Mouse (Mus musculus) CH12.LX (cell line): Measurements from ENCODE around the gene Ogfrl1. TPM values are rescaled to one million over a fixed set of nuclear protein-coding genes. Genes with fewer than 3 reads are reported as not detected.

Experiments used
- DNase-seq: peaks from one replicate; pipeline ENCODE4 v3.0.0-alpha.2; 2013; ENCODE audit errors: extremely low read depth
- H3K27ac ChIP-seq: 2 replicates; pipeline ENCODE4 v1.5.1; 2012; ENCODE audit warnings: low read depth, mild to moderate bottlenecking, control low read depth, moderate library complexity; ENCODE audit not compliant: insufficient read depth
- H3K27me3 ChIP-seq: replicated peaks from 2 replicates; pipeline ENCODE3; 2012; ENCODE audit warnings: inconsistent platforms
- H3K36me3 ChIP-seq, 2 experiments: replicated peaks in 1 of 2; 2 replicates each; pipeline versions ENCODE3 to v1.6.1; 2012; ENCODE audit warnings: inconsistent platforms in 1 of 2, low read length in 1 of 2, mild to moderate bottlenecking in 1 of 2, mixed read lengths in 1 of 2, moderate library complexity in 1 of 2; ENCODE audit not compliant: control insufficient read depth in 1 of 2, insufficient read depth in 1 of 2
- H3K4me1 ChIP-seq, 2 experiments: 2 replicates each; pipeline ENCODE4 v1.6.1; 2012; ENCODE audit warnings: inconsistent platforms in 1 of 2, moderate library complexity in 1 of 2; ENCODE audit not compliant: insufficient read depth in 2 of 2, control insufficient read depth in 1 of 2
- H3K4me2 ChIP-seq: 2 replicates; pipeline ENCODE4 v1.6.1; 2012; ENCODE audit warnings: low read depth, mild to moderate bottlenecking, control low read depth; ENCODE audit not compliant: poor library complexity, insufficient read depth, severe bottlenecking
- H3K4me3 ChIP-seq, 3 experiments: fragments of 150-350 bp in 1 of 3; sonication (generic) in 1 of 3; replicated peaks in 1 of 3; 2 replicates each; pipeline versions ENCODE3 to v1.5.1; 2011 to 2012; ENCODE audit warnings: low read depth in 2 of 3, low read length in 2 of 3, mild to moderate bottlenecking in 2 of 3, moderate library complexity in 2 of 3, control low read depth in 1 of 3, improper control_type of control experiment in 1 of 3, inconsistent platforms in 1 of 3, mixed read lengths in 1 of 3; ENCODE audit not compliant: poor library complexity in 1 of 3
- H3K79me2 ChIP-seq: replicated peaks from 2 replicates; pipeline ENCODE4 v1.6.1; 2012; ENCODE audit warnings: mild to moderate bottlenecking, moderate library complexity; ENCODE audit not compliant: control insufficient read depth, poor library complexity, insufficient read depth, severe bottlenecking; ENCODE audit errors: extremely low read depth
- H3K9ac ChIP-seq: 2 replicates; pipeline ENCODE4 v1.6.1; 2012; ENCODE audit warnings: low read depth, mild to moderate bottlenecking, control low read depth, moderate library complexity; ENCODE audit not compliant: insufficient read depth
- H3K9me3 ChIP-seq: replicated peaks from 2 replicates; pipeline ENCODE3; 2012; ENCODE audit warnings: low read length, inconsistent platforms, mixed read lengths
- BHLHE40 ChIP-seq: IDR thresholded peaks from 2 replicates; pipeline ENCODE4 v1.6.1; 2011; ENCODE audit warnings: mild to moderate bottlenecking, low read depth, low read length, improper control_type of control experiment
- GABPA ChIP-seq: IDR thresholded peaks from 2 replicates; pipeline ENCODE4 v1.6.1; 2012; ENCODE audit warnings: low read depth, low read length, improper control_type of control experiment, inconsistent platforms; ENCODE audit not compliant: insufficient replicate concordance
- IRF4 ChIP-seq: IDR thresholded peaks from 2 replicates; pipeline ENCODE4 v1.6.1; 2014; ENCODE audit warnings: low read depth, mild to moderate bottlenecking, inconsistent platforms, low read length, improper control_type of control experiment
- JUND ChIP-seq: conservative IDR thresholded peaks from 2 replicates; pipeline ENCODE4 v1.6.1; 2011; ENCODE audit warnings: low read depth, low read length, improper control_type of control experiment
- KAT2A ChIP-seq: IDR thresholded peaks from 2 replicates; pipeline ENCODE4 v1.6.1; 2012; ENCODE audit warnings: low read length, improper control_type of control experiment, inconsistent platforms; ENCODE audit not compliant: insufficient replicate concordance
- MAFK ChIP-seq: IDR thresholded peaks from 2 replicates; pipeline ENCODE4 v1.6.1; 2011; ENCODE audit warnings: low read length, improper control_type of control experiment; ENCODE audit not compliant: insufficient replicate concordance
- MAZ ChIP-seq: IDR thresholded peaks from 2 replicates; pipeline ENCODE4 v1.6.1; 2012; ENCODE audit warnings: low read depth, mild to moderate bottlenecking, inconsistent platforms, low read length, improper control_type of control experiment, moderate library complexity
- MEF2A ChIP-seq: IDR thresholded peaks from 2 replicates; pipeline ENCODE4 v1.6.1; 2014; ENCODE audit warnings: low read depth, mild to moderate bottlenecking, inconsistent platforms, low read length, improper control_type of control experiment, borderline replicate concordance
- MXI1 ChIP-seq: IDR thresholded peaks from 2 replicates; pipeline ENCODE4 v1.6.1; 2011; ENCODE audit warnings: mild to moderate bottlenecking, low read depth, low read length, improper control_type of control experiment
- PAX5 ChIP-seq: IDR thresholded peaks from 2 replicates; pipeline ENCODE4 v1.6.1; 2012; ENCODE audit warnings: low read length, inconsistent platforms, mixed read lengths
- POLR2AphosphoS2 ChIP-seq: IDR thresholded peaks from 2 replicates; pipeline ENCODE4 v1.6.1; 2011; ENCODE audit warnings: low read depth, low read length, improper control_type of control experiment
- RAD21 ChIP-seq: IDR thresholded peaks from 2 replicates; pipeline ENCODE4 v1.6.1; 2011; ENCODE audit warnings: low read depth, mild to moderate bottlenecking, low read length, improper control_type of control experiment, moderate library complexity
- SMC3 ChIP-seq: IDR thresholded peaks from 2 replicates; pipeline ENCODE4 v1.6.1; 2011; ENCODE audit warnings: low read depth, low read length, improper control_type of control experiment
- TBP ChIP-seq: conservative IDR thresholded peaks from 2 replicates; pipeline ENCODE4 v1.6.1; 2011; ENCODE audit warnings: low read depth, low read length, improper control_type of control experiment
- TCF12 ChIP-seq: IDR thresholded peaks from 2 replicates; pipeline ENCODE4 v1.6.1; 2014; ENCODE audit warnings: low read depth, mild to moderate bottlenecking, inconsistent platforms, low read length, improper control_type of control experiment
- USF1 ChIP-seq: IDR thresholded peaks from 2 replicates; pipeline ENCODE4 v1.6.1; 2014; ENCODE audit warnings: low read depth, mild to moderate bottlenecking, inconsistent platforms, low read length, improper control_type of control experiment
- USF2 ChIP-seq: conservative IDR thresholded peaks from 2 replicates; pipeline ENCODE4 v1.6.1; 2011; ENCODE audit warnings: low read depth, low read length, improper control_type of control experiment
- ZC3H11A ChIP-seq: IDR thresholded peaks from 2 replicates; pipeline ENCODE4 v1.6.1; 2012; ENCODE audit warnings: low read depth, mild to moderate bottlenecking, inconsistent platforms, low read length, improper control_type of control experiment
- ZMIZ1 ChIP-seq: IDR thresholded peaks from 2 replicates; pipeline ENCODE4 v1.6.1; 2012; ENCODE audit warnings: low read depth, mild to moderate bottlenecking, inconsistent platforms, low read length, improper control_type of control experiment
- ZNF384 ChIP-seq: IDR thresholded peaks from 2 replicates; pipeline ENCODE4 v1.6.1; 2012; ENCODE audit warnings: low read depth, low read length, improper control_type of control experiment, inconsistent platforms
- dilution Hi-C: fragments of 300-500 bp; cut with MboI; formaldehyde crosslinking; loops from 2 replicates; pipeline ENCODE4 v1.14.3; 2020; ENCODE audit warnings: low sequenced_read_pairs; ENCODE audit not compliant: extremely low pct_unique_long_range_greater_than_20kb, extremely low pct_ligation_motif_present
- in situ Hi-C: fragments of 300-500 bp; cut with MboI; formaldehyde crosslinking; loops from 3 replicates; pipeline ENCODE4 v1.14.3; 2019; ENCODE audit warnings: low sequenced_read_pairs, low pct_ligation_motif_present, low pct_unique_long_range_greater_than_20kb, mixed read lengths
- polyA plus RNA-seq: library from polyadenylated mRNA; unstranded; fragments of >175 nt; gene quantifications from 2 replicates; pipeline ENCODE4 v1.2.1, GENCODE M21; 2012; ENCODE audit warnings: low read depth; ENCODE audit not compliant: insufficient read length
- total RNA-seq, 2 experiments: library from RNA; depleted of rRNA; stranded (reverse); fragments of 300-350 nt in 1 of 2; fragments of >200 nt in 1 of 2; gene quantifications; 2 replicates each; pipeline ENCODE4 v1.2.3; 2012 to 2014

The Ogfrl1 gene
- total and polyA plus RNA-seq, 3 experiments: not detected

DNA sequence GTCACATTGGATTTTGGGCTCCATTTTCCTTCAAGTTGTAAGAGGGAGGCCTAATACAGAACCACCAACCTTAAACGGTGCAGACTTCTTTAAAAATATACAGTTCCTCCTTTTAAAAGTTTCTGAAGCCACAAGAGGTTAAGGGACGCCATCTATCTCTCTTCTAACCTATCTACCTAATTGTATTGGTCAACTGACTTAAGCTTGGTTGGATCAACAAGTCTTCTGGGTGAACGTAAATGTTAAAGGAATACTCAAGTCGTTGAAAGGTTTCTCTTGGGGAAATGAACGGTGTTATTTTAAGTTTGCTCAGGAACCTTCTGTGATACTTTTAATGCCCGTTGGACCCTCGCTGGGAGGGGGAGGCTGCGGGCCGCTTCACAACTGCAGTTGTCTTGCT is 15.5 kb downstream of the Ogfrl1 start:
- Histone ChIP-seq H3K4me2 (no peak overlapping the region), H3K4me1 (no peaks in the 10 kb centered on the region), H3K79me2 (no peaks in the 10 kb centered on the region), H3K9me3 (peaks cover 5% of the 10 kb centered on the region), H3K4me3 (no peak overlapping the region), H3K27ac (no peak overlapping the region), H3K36me3 (no peaks in the 10 kb centered on the region), H3K27me3 (no peaks in the 10 kb centered on the region), H3K9ac (no peak overlapping the region)
- no peak for DNase-seq
- TF ChIP-seq IRF4 (no peak), KAT2A (no peak), ZC3H11A (no peak), ZMIZ1 (no peak), RAD21 (no peak), MAZ (no peak), JUND (no peak), ZNF384 (no peak), MAFK (no peak), POLR2AphosphoS2 (no peak), TCF12 (no peak), MXI1 (no peak), MEF2A (no peak), GABPA (no peak), BHLHE40 (no peak)
- in situ Hi-C loops (no loop called here), dilution Hi-C loops (no loop called here)

GRCm38 (mm10) chr1:23379911-23380740 is 17.4 kb downstream of the Ogfrl1 start:
- no peak for TF ChIP-seq POLR2AphosphoS2
- TF ChIP-seq USF1: no peak
- TF ChIP-seq MAFK: no peak
- no peak for TF ChIP-seq SMC3
- TF ChIP-seq USF2: no peak
- TF ChIP-seq KAT2A: no peak
- TF ChIP-seq PAX5: no peak
- no peak for TF ChIP-seq TBP
- Histone ChIP-seq H3K36me3 (no peaks in the 10 kb centered on the region), H3K4me3 (no peak overlapping the region), H3K4me1 (no peaks in the 10 kb centered on the region), H3K4me2 (no peak overlapping the region), H3K9me3 (peaks cover 5% of the 10 kb centered on the region), H3K27ac (no peak overlapping the region), H3K27me3 (no peaks in the 10 kb centered on the region), H3K9ac (no peak overlapping the region), H3K79me2 (no peaks in the 10 kb centered on the region)
- dilution Hi-C loops (no loop called here), in situ Hi-C loops (no loop called here)
- no peak for DNase-seq
